Comparison of ENCODE assay signal across 7 mouse cellular contexts in the genomic region with DNA sequence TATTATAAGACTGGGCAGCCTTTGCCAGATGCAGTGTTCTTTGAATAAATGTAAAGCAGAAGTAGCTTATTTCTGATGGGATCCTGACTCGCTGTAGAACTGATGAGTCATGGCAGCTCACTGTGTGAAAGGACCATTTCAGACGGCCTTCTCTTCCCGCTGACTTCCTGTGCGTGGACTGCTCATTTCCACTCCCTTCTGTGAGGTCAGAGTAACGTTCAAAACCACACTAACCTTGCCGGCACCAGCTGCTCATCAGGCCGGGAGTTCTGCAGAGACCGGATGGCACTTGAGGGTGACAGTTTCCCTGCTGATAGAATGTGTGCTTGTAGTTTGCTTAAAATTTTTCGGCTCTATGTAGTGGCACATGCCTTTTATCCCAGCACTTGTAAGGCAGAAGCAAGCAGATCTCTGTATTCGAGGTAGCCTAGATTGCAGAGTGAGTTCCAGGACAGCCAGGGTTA. TPM values are rescaled to one million over a fixed set of nuclear protein-coding genes. Genes with fewer than 3 reads are reported as not detected.
DNase-seq lines count a peak whose midpoint lies in the region; ATAC-seq and TF ChIP-seq lines count a peak whose summit lies in the region.

No protein-coding gene starts in this region.

- H3K27ac ChIP-seq in heart, embryonic 16.5 days (ENCODE audit: low read length): peak overlapping the region; percentile 33
- peak overlapping the region; percentile 57 for H3K27ac ChIP-seq in limb, embryonic 15.5 days
- H3K27ac ChIP-seq in forebrain, postnatal 0 days (ENCODE audit: low read depth, low read length): no peak overlapping the region

- H3K27me3 ChIP-seq in heart, embryonic 16.5 days (ENCODE audit: control insufficient read depth, insufficient read depth, low read length): no peaks in the 10 kb centered on the region
- H3K27me3 ChIP-seq in limb, embryonic 15.5 days: no peaks in the 10 kb centered on the region
- H3K27me3 ChIP-seq in forebrain, postnatal 0 days (ENCODE audit: insufficient read depth, low read length): no peaks in the 10 kb centered on the region

- H3K9ac ChIP-seq in heart, embryonic 16.5 days (ENCODE audit: low read length): no peak overlapping the region
- no peak overlapping the region for H3K9ac ChIP-seq in limb, embryonic 15.5 days
- no peak overlapping the region for H3K9ac ChIP-seq in forebrain, postnatal 0 days

- H3K4me2 ChIP-seq in heart, embryonic 16.5 days (ENCODE audit: low read depth, low read length): peak overlapping the region; percentile 2; the same call in 1 of the 2 replicates
- 0 out of 2 replicates have a peak overlapping the region, but pooled peaks have one; percentile 21 for H3K4me2 ChIP-seq in limb, embryonic 15.5 days
- no peak overlapping the region for H3K4me2 ChIP-seq in forebrain, postnatal 0 days (ENCODE audit: low read depth)

- no peaks in the 10 kb centered on the region for H3K36me3 ChIP-seq in heart, embryonic 16.5 days (ENCODE audit: control insufficient read depth, insufficient read depth)
- H3K36me3 ChIP-seq in limb, embryonic 15.5 days: no peaks in the 10 kb centered on the region
- no peaks in the 10 kb centered on the region for H3K36me3 ChIP-seq in forebrain, postnatal 0 days (ENCODE audit: insufficient read depth)

- ATAC-seq in CD4-positive, CD25-positive, alpha-beta regulatory T cell, adult 4 months: peak; percentile 94
- peak; percentile 61; the same call in 1 of the 2 replicates for ATAC-seq in heart, embryonic 16.5 days (replicated peaks; ENCODE audit: extremely low read depth, insufficient read depth, low FRiP score)
- ATAC-seq in limb, embryonic 15.5 days (ENCODE audit: insufficient number of reproducible peaks, low FRiP score, low TSS enrichment, low read depth): no peak
- ATAC-seq in forebrain, postnatal 0 days: no peak

- no peaks in the 10 kb centered on the region for H3K9me3 ChIP-seq in heart, embryonic 16.5 days (replicated peaks; ENCODE audit: control insufficient read depth, low read length)
- H3K9me3 ChIP-seq in limb, embryonic 15.5 days: no peaks in the 10 kb centered on the region
- no peaks in the 10 kb centered on the region for H3K9me3 ChIP-seq in forebrain, postnatal 0 days (ENCODE audit: low read length)

- no peak overlapping the region for H3K4me3 ChIP-seq in heart, embryonic 16.5 days (ENCODE audit: low read length)
- H3K4me3 ChIP-seq in limb, embryonic 15.5 days: no peak overlapping the region
- H3K4me3 ChIP-seq in forebrain, postnatal 0 days (ENCODE audit: low read depth, low read length): no peak overlapping the region

- H3K4me1 ChIP-seq in heart, embryonic 16.5 days (ENCODE audit: control insufficient read depth, insufficient read depth, low read length): 0 out of 2 replicates have a peak, but pooled peaks cover 2% of the 10 kb centered on the region
- H3K4me1 ChIP-seq in limb, embryonic 15.5 days: peaks cover 13% of the 10 kb centered on the region
- H3K4me1 ChIP-seq in forebrain, postnatal 0 days (ENCODE audit: insufficient read depth): no peaks in the 10 kb centered on the region

- no peak for TF ChIP-seq CTCF in forebrain, postnatal 0 days (IDR thresholded peaks at IDR 0.05; ENCODE audit: low read depth)

- DNase-seq in A20 (ENCODE audit: low read depth, low spot score): peak; percentile 76
- DNase-seq in c-Kit-positive CD71-negative TER-119-negative erythroid progenitor cells, embryonic 14.5 days (ENCODE audit: low read depth): peak; percentile 78
- peak; percentile 86 to 92 for DNase-seq in natural killer cell, adult 2 months (ENCODE audit: low spot score in 2 of 2)
- no peak for DNase-seq in forebrain, postnatal 0 days

- 37% methylated on average over 10 of the region's 10 CpGs for WGBS in heart, embryonic 16.5 days
- WGBS in limb, embryonic 15.5 days: 49% methylated on average over 10 of the region's 10 CpGs
- 64% methylated on average over 10 of the region's 10 CpGs for WGBS in forebrain, postnatal 0 days

RNA-seq across cellular contexts. Expression of a gene that starts 26.2 kb away (rescaled TPM):
- polyA plus RNA-seq in CD4-positive, CD25-positive, alpha-beta regulatory T cell, adult 4 months (2017; shearing (Covaris generic)): 100 to 1,000 TPM in 1 of 2 experiments, 10 to 100 TPM in 1; 80.0 to 105 TPM
- polyA plus RNA-seq in heart, embryonic 16.5 days (2015; fragmentation: Nextera tagmentation; extraction: Ambion mirVana): 40.7 and 43.6 TPM in 2 replicates
- 48.0 and 49.1 TPM in 2 replicates for polyA plus RNA-seq in limb, embryonic 15.5 days (2015; fragmentation: Nextera tagmentation; extraction: Ambion mirVana)
- 38.9 and 47.5 TPM in 2 replicates for total RNA-seq in forebrain, postnatal 0 days (2014; rRNA removed)
- polyA plus RNA-seq in forebrain, postnatal 0 days (2015; fragmentation: Nextera tagmentation; extraction: Ambion mirVana): 28.0 and 35.7 TPM in 2 replicates

Comparison
In these comparisons a context has a peak if more than half of its experiments do, and no peak if none do; other contexts are left out.
1. ATAC-seq: peak in CD4-positive, CD25-positive, alpha-beta regulatory T cell, adult 4 months (single experiment) and heart, embryonic 16.5 days (single experiment); none in limb, embryonic 15.5 days (single experiment) and forebrain, postnatal 0 days (single experiment).